Mouse (Mus musculus) MEL (cell line): ENCODE measurements around the gene Rln1. TPM values are rescaled to one million over a fixed set of nuclear protein-coding genes. Genes with fewer than 3 reads are reported as not detected.

Source experiments
- DNase-seq: peaks from one replicate; pipeline ENCODE4 v3.0.0; 2011; ENCODE audit warnings: low read depth, low spot score
- H3K27ac ChIP-seq: 2 replicates; pipeline ENCODE4 v1.5.1; 2012; ENCODE audit warnings: low read depth, mild to moderate bottlenecking, control low read depth, low read length, moderate library complexity; ENCODE audit not compliant: control insufficient read depth
- H3K27me3 ChIP-seq, 2 experiments: fragments of 150-350 bp in 1 of 2; sonication (generic) in 1 of 2; 2 replicates each; pipeline ENCODE4 v1.6.1; 2012; ENCODE audit warnings: low read length in 2 of 2, mild to moderate bottlenecking in 2 of 2, improper control_type of control experiment in 1 of 2, moderate library complexity in 1 of 2; ENCODE audit not compliant: insufficient read depth in 2 of 2, control insufficient read depth in 1 of 2
- H3K36me3 ChIP-seq, 2 experiments: 2 replicates each; pipeline ENCODE4 v1.6.1; 2012 to 2014; ENCODE audit warnings: low read length in 2 of 2, improper control_type of control experiment in 1 of 2, inconsistent platforms in 1 of 2, mild to moderate bottlenecking in 1 of 2; ENCODE audit not compliant: insufficient read depth in 2 of 2, control insufficient read depth in 1 of 2
- H3K4me1 ChIP-seq, 2 experiments: fragments of 150-350 bp in 1 of 2; sonication (generic) in 1 of 2; 2 replicates each; pipeline ENCODE4 v1.6.1; 2012; ENCODE audit warnings: low read length in 2 of 2, improper control_type of control experiment in 1 of 2, mild to moderate bottlenecking in 1 of 2; ENCODE audit not compliant: insufficient read depth in 2 of 2, control insufficient read depth in 1 of 2
- H3K4me3 ChIP-seq, 2 experiments: fragments of 150-350 bp in 1 of 2; sonication (generic) in 1 of 2; 2 replicates each; pipeline ENCODE4 v1.5.1; 2012; ENCODE audit warnings: low read depth in 2 of 2, low read length in 2 of 2, mild to moderate bottlenecking in 2 of 2, moderate library complexity in 2 of 2, control low read depth in 1 of 2, improper control_type of control experiment in 1 of 2; ENCODE audit not compliant: control insufficient read depth in 1 of 2, insufficient read depth in 1 of 2
- H3K79me2 ChIP-seq: 2 replicates; pipeline ENCODE4 v1.6.1; 2012; ENCODE audit warnings: mild to moderate bottlenecking, low read length, moderate library complexity; ENCODE audit not compliant: control insufficient read depth, poor library complexity, insufficient read depth
- H3K9ac ChIP-seq: 2 replicates; pipeline ENCODE4 v1.6.1; 2012; ENCODE audit warnings: low read depth, mild to moderate bottlenecking, control low read depth, low read length, moderate library complexity; ENCODE audit not compliant: control insufficient read depth, poor library complexity, severe bottlenecking
- H3K9me3 ChIP-seq: fragments of 150-350 bp; sonication (generic); replicated peaks from 2 replicates; pipeline ENCODE4 v1.6.1; 2012; ENCODE audit warnings: mild to moderate bottlenecking, low read length, improper control_type of control experiment, moderate library complexity; ENCODE audit not compliant: insufficient read depth
- BHLHE40 ChIP-seq: IDR thresholded peaks from 2 replicates; pipeline ENCODE4 v1.6.1; 2012; ENCODE audit warnings: low read depth, mild to moderate bottlenecking, inconsistent platforms, low read length, improper control_type of control experiment, borderline replicate concordance
- CHD2 ChIP-seq: IDR thresholded peaks from 2 replicates; pipeline ENCODE4 v1.6.1; 2011; ENCODE audit warnings: low read length, improper control_type of control experiment
- ELF1 ChIP-seq: IDR thresholded peaks from 2 replicates; pipeline ENCODE4 v1.6.1; 2014; ENCODE audit warnings: low read depth, mild to moderate bottlenecking, inconsistent platforms, low read length, improper control_type of control experiment, moderate library complexity
- GABPA ChIP-seq: IDR thresholded peaks from 2 replicates; pipeline ENCODE4 v1.6.1; 2012; ENCODE audit warnings: low read depth, mild to moderate bottlenecking, inconsistent platforms, low read length, improper control_type of control experiment, moderate library complexity
- GATA1 ChIP-seq: IDR thresholded peaks from 2 replicates; pipeline ENCODE4 v1.6.1; 2011; ENCODE audit warnings: low read depth, low read length, improper control_type of control experiment
- KAT2A ChIP-seq: conservative IDR thresholded peaks from 2 replicates; pipeline ENCODE4 v1.6.1; 2012; ENCODE audit warnings: low read depth, low read length, improper control_type of control experiment, inconsistent platforms
- MAX ChIP-seq: IDR thresholded peaks from 2 replicates; pipeline ENCODE4 v1.6.1; 2011; ENCODE audit warnings: low read length, improper control_type of control experiment
- MEF2A ChIP-seq: IDR thresholded peaks from 2 replicates; pipeline ENCODE4 v1.6.1; 2014; ENCODE audit warnings: low read depth, mild to moderate bottlenecking, inconsistent platforms, low read length, improper control_type of control experiment; ENCODE audit not compliant: poor library complexity, insufficient replicate concordance, severe bottlenecking; ENCODE audit errors: extremely low read depth
- MXI1 ChIP-seq: IDR thresholded peaks from 2 replicates; pipeline ENCODE4 v1.6.1; 2011; ENCODE audit warnings: mild to moderate bottlenecking, low read depth, low read length, improper control_type of control experiment
- POLR2A ChIP-seq, 2 experiments: IDR thresholded peaks; 2 replicates each; pipeline ENCODE4 v1.6.1; 2011 to 2012; ENCODE audit warnings: low read length in 2 of 2, mild to moderate bottlenecking in 2 of 2, control low read depth in 1 of 2, improper control_type of control experiment in 1 of 2, low read depth in 1 of 2, moderate library complexity in 1 of 2; ENCODE audit not compliant: control insufficient read depth in 1 of 2, insufficient read depth in 1 of 2, poor library complexity in 1 of 2
- SMC3 ChIP-seq: IDR thresholded peaks from 2 replicates; pipeline ENCODE4 v1.6.1; 2011; ENCODE audit warnings: low read depth, low read length, improper control_type of control experiment
- USF1 ChIP-seq: IDR thresholded peaks from 2 replicates; pipeline ENCODE4 v1.6.1; 2014; ENCODE audit warnings: low read depth, mild to moderate bottlenecking, inconsistent platforms, low read length, improper control_type of control experiment, moderate library complexity
- ZC3H11A ChIP-seq: IDR thresholded peaks from 2 replicates; pipeline ENCODE4 v1.6.1; 2012; ENCODE audit warnings: low read depth, mild to moderate bottlenecking, inconsistent platforms, low read length, improper control_type of control experiment
- ZMIZ1 ChIP-seq: IDR thresholded peaks from 2 replicates; pipeline ENCODE4 v1.6.1; 2012; ENCODE audit warnings: low read depth, mild to moderate bottlenecking, inconsistent platforms, low read length, improper control_type of control experiment, moderate library complexity
- ZNF384 ChIP-seq: IDR thresholded peaks from 2 replicates; pipeline ENCODE4 v1.6.1; 2012; ENCODE audit warnings: low read depth, mild to moderate bottlenecking, inconsistent platforms, low read length, improper control_type of control experiment
- polyA plus RNA-seq, 2 experiments: library from polyadenylated mRNA; stranded (reverse) in 1 of 2; unstranded in 1 of 2; fragments of >175 nt in 1 of 2; fragments of >200 nt in 1 of 2; gene quantifications; 2 replicates each; pipeline versions ENCODE4 v1.2.1 to v1.2.4; 2012; ENCODE audit warnings: low replicate concordance in 2 of 2, low read depth in 1 of 2; ENCODE audit not compliant: insufficient read length in 2 of 2, insufficient read depth in 1 of 2, missing spikeins in 1 of 2
- total RNA-seq: library from RNA; depleted of rRNA; stranded (reverse); fragments of 300-350 nt; gene quantifications from 2 replicates; pipeline ENCODE4 v1.2.3, GENCODE M21; 2012

Gene Rln1
- total and polyA plus RNA-seq, 3 experiments, result 0.04 TPM; not detected in 2

DNA sequence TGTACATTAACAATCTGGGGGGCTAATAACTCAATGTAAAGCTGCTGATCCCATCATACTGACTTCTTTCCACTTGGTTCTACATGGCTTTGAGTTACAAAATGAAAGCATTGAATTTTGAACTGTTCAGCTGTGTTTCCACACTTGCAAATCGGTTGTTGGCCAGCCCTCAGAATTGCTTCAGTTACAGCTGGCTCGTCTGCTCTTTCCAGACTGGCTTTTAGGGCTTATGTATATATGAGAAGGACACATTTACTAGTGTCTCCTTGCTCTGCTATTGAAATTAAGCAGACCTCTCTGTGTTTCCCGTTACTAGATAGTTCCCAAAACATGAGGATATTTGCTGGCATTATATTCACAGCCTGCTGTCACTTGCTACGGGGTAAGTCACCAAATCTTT is 37.7 kb upstream of the Rln1 start:
- H3K9ac ChIP-seq, result peak overlapping the region; percentile 76
- TF ChIP-seq CHD2, result no peak
- TF ChIP-seq ZNF384, result no peak
- TF ChIP-seq MXI1, result no peak
- TF ChIP-seq ZC3H11A, result no peak
- no peak for TF ChIP-seq ZMIZ1
- TF ChIP-seq ELF1, result no peak
- TF ChIP-seq BHLHE40, result no peak
- TF ChIP-seq SMC3, result no peak
- TF ChIP-seq GABPA, result no peak
- TF ChIP-seq USF1, result no peak
- no peak for TF ChIP-seq MEF2A
- no peak for TF ChIP-seq MAX
- no peak for TF ChIP-seq POLR2A (IDR thresholded peaks at IDR 0.05; ENCODE audit: control insufficient read depth in 1 of 2, insufficient read depth in 1 of 2, low read depth in 1 of 2, low read length in 2 of 2, poor library complexity in 1 of 2)
- peak overlapping the region; percentile 62 for H3K27ac ChIP-seq
- H3K79me2 ChIP-seq, result peaks cover 10% of the 10 kb centered on the region
- peak overlapping the region; percentile 74 to 87 for H3K4me3 ChIP-seq
- no peaks in the 10 kb centered on the region for H3K27me3 ChIP-seq
- H3K9me3 ChIP-seq, result no peaks in the 10 kb centered on the region
- DNase-seq, result peak; percentile 81
- H3K36me3 ChIP-seq, result peaks cover 3 to 44% of the 10 kb centered on the region in 2 experiments
- peaks cover 15 to 40% of the 10 kb centered on the region in 2 experiments for H3K4me1 ChIP-seq

DNA sequence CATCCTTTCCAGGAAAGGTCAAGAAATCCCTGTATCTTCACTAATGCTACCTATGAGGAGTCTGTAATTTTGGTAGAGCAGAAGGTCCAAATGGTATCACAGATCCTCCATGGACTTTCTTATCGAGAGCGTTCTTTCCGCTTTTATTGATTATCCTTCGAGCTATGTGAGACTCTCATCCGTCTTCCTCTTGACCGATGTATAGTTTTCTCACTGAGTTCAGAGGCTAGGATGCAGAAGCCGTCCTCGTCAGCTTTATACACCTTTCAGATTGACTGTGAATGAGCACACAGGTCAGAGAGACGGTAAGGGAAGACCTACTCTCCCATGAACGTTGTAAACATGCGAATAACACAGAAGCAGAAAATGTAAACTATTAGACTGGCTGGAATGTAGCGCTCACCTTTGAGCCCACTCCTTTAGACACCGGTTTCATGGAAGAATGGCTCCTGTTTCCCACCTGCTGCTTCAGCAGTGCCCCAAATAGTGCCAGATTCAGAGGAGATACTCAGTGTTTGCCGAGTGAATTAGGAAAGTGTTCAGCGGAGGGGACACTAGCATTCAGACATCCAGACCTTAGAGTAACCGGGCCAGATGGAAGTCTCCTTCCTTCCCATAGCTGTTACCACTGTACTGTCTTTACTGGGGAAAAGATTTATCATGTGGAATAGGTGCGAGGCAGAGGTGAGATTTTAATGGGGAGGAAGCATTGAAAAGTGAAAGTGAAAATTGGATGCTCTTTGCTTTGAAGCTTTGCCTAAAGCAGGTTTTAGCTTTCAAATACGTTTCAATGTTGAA is 37.0 kb upstream of the Rln1 start:
- H3K9ac ChIP-seq, result peak overlapping the region; percentile 76
- no peaks in the 10 kb centered on the region for H3K9me3 ChIP-seq
- H3K36me3 ChIP-seq, result peaks cover 3 to 44% of the 10 kb centered on the region in 2 experiments
- peaks cover 15 to 40% of the 10 kb centered on the region in 2 experiments for H3K4me1 ChIP-seq
- peaks cover 11% of the 10 kb centered on the region for H3K79me2 ChIP-seq
- DNase-seq, result peak; percentile 77
- H3K27me3 ChIP-seq, result no peaks in the 10 kb centered on the region
- peak overlapping the region; percentile 62 for H3K27ac ChIP-seq
- no peak for TF ChIP-seq KAT2A
- peak; percentile 46; the same call in 1 of the 2 replicates for TF ChIP-seq GATA1
- H3K4me3 ChIP-seq, result peak overlapping the region; percentile 74 to 87
